Mouse (Mus musculus): ENCODE results near the gene Sec16a.

Gene Sec16a

GRCm38 (mm10) chr2:26441261-26441660, 3.8 kb downstream of the Sec16a start:
- 91% methylated on average over 4 of the region's 4 CpGs for WGBS

- 94% methylated on average over 6 of the region's 6 CpGs for whole genome bisulfite sequencing
These were observed 5.3 kb downstream of the Sec16a start for GRCm38 (mm10) chr2:26439671-26440070.

GRCm38 (mm10) chr2:26438373-26438772, 6.6 kb downstream of the Sec16a start:
- WGBS = 72% methylated on average over 7 of the region's 7 CpGs

- WGBS = 36% methylated on average over 4 of the region's 4 CpGs
These were observed 7.8 kb downstream of the Sec16a start for GRCm38 (mm10) chr2:26437221-26437620.

GRCm38 (mm10) chr2:26434791-26435572, 10.0 kb downstream of the Sec16a start:
- 91% methylated on average over 7 of the region's 7 CpGs for WGBS

- 95% methylated on average over 5 of the region's 5 CpGs for WGBS
These were observed 15.2 kb downstream of the Sec16a start for GRCm38 (mm10) chr2:26429851-26430250.

- WGBS = 99% methylated on average over 2 of the region's 2 CpGs
These were observed 20.5 kb downstream of the Sec16a start for GRCm38 (mm10) chr2:26424541-26424940.

- WGBS = 100% methylated on average over 1 of the region's 1 CpGs
These were observed 21.9 kb downstream of the Sec16a start for GRCm38 (mm10) chr2:26423086-26423485.

GRCm38 (mm10) chr2:26421969-26422368, 23.0 kb downstream of the Sec16a start:
- WGBS = 94% methylated on average over 2 of the region's 2 CpGs

- whole genome bisulfite sequencing = 75% methylated on average over 1 of the region's 1 CpGs
These were observed 26.9 kb downstream of the Sec16a start for GRCm38 (mm10) chr2:26418120-26418519.

GRCm38 (mm10) chr2:26410931-26411411, 34.0 kb downstream of the Sec16a start:
- WGBS = 28% methylated on average over 5 of the region's 5 CpGs

GRCm38 (mm10) chr2:26410091-26410490, 34.9 kb downstream of the Sec16a start:
- WGBS = 75% methylated on average over 5 of the region's 5 CpGs

GRCm38 (mm10) chr2:26409362-26409761, 35.7 kb downstream of the Sec16a start:
- WGBS = 47% methylated on average over 3 of the region's 3 CpGs

GRCm38 (mm10) chr2:26408515-26409356, 36.3 kb downstream of the Sec16a start, which contains the start of gene Inpp5e:
Inpp5e (minus strand) TSS chr2:26409203.
- under 1% methylated on average over 57 of the region's 57 CpGs for WGBS

- 82% methylated on average over 8 of the region's 8 CpGs for WGBS
These were observed 41.7 kb downstream of the Sec16a start for GRCm38 (mm10) chr2:26403306-26403705.

- WGBS = 86% methylated on average over 1 of the region's 1 CpGs
These were observed 42.8 kb downstream of the Sec16a start for GRCm38 (mm10) chr2:26402265-26402664.

GRCm38 (mm10) chr2:26401023-26401422, 44.0 kb downstream of the Sec16a start:
- 94% methylated on average over 4 of the region's 4 CpGs for WGBS

- WGBS = 92% methylated on average over 5 of the region's 5 CpGs
These were observed 44.7 kb downstream of the Sec16a start for GRCm38 (mm10) chr2:26400296-26400695.

GRCm38 (mm10) chr2:26399647-26400046, 45.4 kb downstream of the Sec16a start:
- 68% methylated on average over 5 of the region's 5 CpGs for WGBS

GRCm38 (mm10) chr2:26398978-26399377, 46.0 kb downstream of the Sec16a start:
- 71% methylated on average over 8 of the region's 8 CpGs for WGBS

GRCm38 (mm10) chr2:26391617-26392016, 53.4 kb downstream of the Sec16a start:
- WGBS = 87% methylated on average over 6 of the region's 6 CpGs

- WGBS = 75% methylated on average over 3 of the region's 3 CpGs
These were observed 54.1 kb downstream of the Sec16a start for GRCm38 (mm10) chr2:26390954-26391353.
